Mouse (Mus musculus) hindbrain, postnatal 0 days (tissue): Measurements from ENCODE around the gene Smco3. TPM values are rescaled to one million over a fixed set of nuclear protein-coding genes. Genes with fewer than 3 reads are reported as not detected.

ENCODE experiments used
- ATAC-seq: fragments of 200-750 bp; cut with Nextera tagmentation; 2 replicates; pipeline ENCODE4 v1.8.0; 2017; ENCODE audit warnings: mild to moderate bottlenecking, moderate TSS enrichment, moderate library complexity
- DNase-seq: peaks from one replicate; pipeline ENCODE4 v3.0.0-alpha.2; 2015; ENCODE audit warnings: low spot score
- H3K27ac ChIP-seq: fragments of 300-500 bp; sonication (generic); 2 replicates; pipeline ENCODE4 v1.5.1; 2014; ENCODE audit warnings: mild to moderate bottlenecking
- H3K27me3 ChIP-seq: fragments of 300-500 bp; sonication (generic); 2 replicates; pipeline ENCODE4 v1.6.1; 2014; ENCODE audit warnings: low read length, mixed read lengths; ENCODE audit not compliant: insufficient read depth
- H3K36me3 ChIP-seq: fragments of 300-500 bp; sonication (generic); 2 replicates; pipeline ENCODE4 v1.6.1; 2014; ENCODE audit warnings: low read length, mixed read lengths; ENCODE audit not compliant: insufficient read depth
- H3K4me1 ChIP-seq: fragments of 300-500 bp; sonication (generic); 2 replicates; pipeline ENCODE4 v1.6.1; 2014; ENCODE audit warnings: antibody characterized with exemption, low read length, mixed read lengths; ENCODE audit not compliant: insufficient read depth
- H3K4me2 ChIP-seq: fragments of 300-500 bp; sonication (generic); 2 replicates; pipeline ENCODE4 v1.6.1; 2014; ENCODE audit warnings: low read depth, mild to moderate bottlenecking, low read length, moderate library complexity, mixed read lengths
- H3K4me3 ChIP-seq: fragments of 300-500 bp; sonication (generic); 2 replicates; pipeline ENCODE4 v1.5.1; 2014; ENCODE audit warnings: low read length
- H3K9ac ChIP-seq: fragments of 300-500 bp; sonication (generic); replicated peaks from 2 replicates; pipeline ENCODE4 v1.6.1; 2014; ENCODE audit warnings: mild to moderate bottlenecking, low read length, moderate library complexity, mixed read lengths
- H3K9me3 ChIP-seq: fragments of 300-500 bp; sonication (generic); 2 replicates; pipeline ENCODE4 v1.6.1; 2016; ENCODE audit warnings: low read length, mixed read lengths
- CTCF ChIP-seq: IDR thresholded peaks from 2 replicates; pipeline ENCODE4 v1.5.1; 2016; ENCODE audit warnings: antibody characterized with exemption, control low read depth, low read depth
- WGBS: fragments of 180-500 bp; shearing (Covaris S2); extraction: QIAGEN DNeasy Blood & Tissue Kit; methylation state at CpG from one replicate; pipeline ENCODE4 v1.1.7; 2014; 5-methylcytosine and 5-hydroxymethylcytosine counted together
- microRNA-seq, 2 experiments: library from miRNA; unstranded; fragments of <30 nt; microRNA quantifications; one replicate each; pipeline ENCODE4; 2016
- polyA plus RNA-seq: library from polyadenylated mRNA; unstranded; fragments of >200 nt; fragmentation: Nextera tagmentation; extraction: Ambion mirVana; gene quantifications from 2 replicates; pipeline ENCODE4 v1.2.1, GENCODE M21; 2015
- total RNA-seq: library from RNA; depleted of rRNA; stranded (reverse); fragments of >200 nt; gene quantifications from 2 replicates; pipeline ENCODE4 v1.2.3, GENCODE M21; 2014; rRNA removed

Gene Smco3
- total and polyA plus RNA-seq, 2 experiments from 2014 or later, result 0.56 to 1.8 TPM

DNA sequence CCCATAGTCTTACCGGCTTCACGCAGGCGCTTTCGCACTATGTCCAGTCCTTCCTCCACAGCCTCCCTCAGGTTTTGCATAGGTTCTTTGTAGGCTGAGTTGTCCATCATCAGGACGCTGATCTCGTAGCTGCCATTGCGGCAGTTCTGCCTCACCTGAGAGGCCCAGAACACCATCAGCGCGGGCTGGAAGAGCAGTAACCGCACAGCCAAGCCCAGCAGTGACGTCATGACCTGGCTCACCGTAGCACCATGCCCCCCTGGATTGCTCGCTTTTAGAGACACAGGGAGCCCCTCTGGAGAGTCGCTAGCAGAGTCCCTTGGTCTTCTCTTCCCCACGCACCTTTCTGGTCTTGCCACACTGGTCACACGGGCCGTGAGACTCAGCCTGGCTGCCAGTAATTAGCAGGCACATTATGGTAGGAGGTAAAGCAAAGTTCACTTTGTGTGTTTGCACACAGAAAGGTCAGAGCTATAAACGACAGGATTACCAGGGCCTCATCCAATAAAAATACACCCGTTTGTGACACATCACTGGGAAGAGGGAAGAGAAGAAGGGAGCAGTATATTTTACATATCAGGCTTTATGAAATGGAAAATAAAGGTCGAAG lies 53.8 kb downstream of the Smco3 start, which contains the start of gene Gucy2c:
Gene Gucy2c (minus strand): TSS at position 389 of the 610 bp plus-strand sequence.
- no peak for ATAC-seq
- no peak for DNase-seq
- WGBS, result 84% methylated on average over 20 of the region's 20 CpGs
- Histone ChIP-seq H3K4me3 (no peak within 1 kb of the TSS), H3K27ac (no peak within 1 kb of the TSS), H3K9ac (no peak within 1 kb of the TSS), H3K4me2 (no peak within 1 kb of the TSS), H3K4me1 (no peaks in the 10 kb centered on the region), H3K36me3 (no peaks in the 10 kb centered on the region), H3K27me3 (no peaks in the 10 kb centered on the region), H3K9me3 (no peaks in the 10 kb centered on the region)
- no peak for TF ChIP-seq CTCF

Small RNAs within 50 kb of the gene (microRNA-seq; reads per million reads assigned to microRNA genes)
- 0 reads per million in 2 experiments for gene Gm44364

Other genes with a start within 250 kb of the Smco3 start
- 0.32 TPM in 1 of 2 replicates, not detected in the other for gene Plbd1, start 173.5 kb downstream of the Smco3 start, total RNA-seq
- gene Plbd1, start 173.5 kb downstream of the Smco3 start, polyA plus RNA-seq, result 1.3 and 1.4 TPM in 2 replicates
- 0.50 and 0.52 TPM in 2 replicates for gene Gucy2c, start 53.7 kb downstream of the Smco3 start, total RNA-seq
- 0.28 and 0.45 TPM in 2 replicates for gene Gucy2c, start 53.7 kb downstream of the Smco3 start, polyA plus RNA-seq
- 80.5 and 164 TPM in 2 replicates for gene Hist4h4, start 31.0 kb downstream of the Smco3 start, total RNA-seq
- gene Hist4h4, start 31.0 kb downstream of the Smco3 start, polyA plus RNA-seq, result 0.39 and 0.47 TPM in 2 replicates
- 36.8 and 42.0 TPM in 2 replicates for gene H2afj, start 27.2 kb downstream of the Smco3 start, total RNA-seq
- 116 and 119 TPM in 2 replicates for gene H2afj, start 27.2 kb downstream of the Smco3 start, polyA plus RNA-seq
- 0.50 and 1.2 TPM in 2 replicates for gene BC049715, start 7.8 kb downstream of the Smco3 start, total RNA-seq
- 2.8 and 4.2 TPM in 2 replicates for gene BC049715, start 7.8 kb downstream of the Smco3 start, polyA plus RNA-seq
- 37.1 and 39.4 TPM in 2 replicates for gene Wbp11, start 7.2 kb downstream of the Smco3 start, total RNA-seq
- gene Wbp11, start 7.2 kb downstream of the Smco3 start, polyA plus RNA-seq, result 78.1 and 81.2 TPM in 2 replicates
- 0.37 and 0.43 TPM in 2 replicates for gene Art4, start 22.3 kb upstream of the Smco3 start, total RNA-seq
- 0.25 and 0.34 TPM in 2 replicates for gene Art4, start 22.3 kb upstream of the Smco3 start, polyA plus RNA-seq
- gene Mgp, start 40.4 kb upstream of the Smco3 start, total RNA-seq, result 23.6 and 34.6 TPM in 2 replicates
- 74.4 and 81.8 TPM in 2 replicates for gene Mgp, start 40.4 kb upstream of the Smco3 start, polyA plus RNA-seq
- not detected in 2 replicates for gene Erp27, start 86.7 kb upstream of the Smco3 start, total RNA-seq
- not detected in 2 replicates for gene Erp27, start 86.7 kb upstream of the Smco3 start, polyA plus RNA-seq
- gene Pde6h, start 88.4 kb upstream of the Smco3 start, total RNA-seq, result not detected in 2 replicates
- 0.76 and 1.3 TPM in 2 replicates for gene Pde6h, start 88.4 kb upstream of the Smco3 start, polyA plus RNA-seq
- 7.2 and 12.8 TPM in 2 replicates for gene Arhgdib, start 106.4 kb upstream of the Smco3 start, total RNA-seq
- 17.3 and 18.8 TPM in 2 replicates for gene Arhgdib, start 106.4 kb upstream of the Smco3 start, polyA plus RNA-seq